Mouse (Mus musculus) CH12.LX (cell line): Measurements from ENCODE around the gene Apoa5.

Experiments
- CHD1 ChIP-seq: IDR thresholded peaks from 2 replicates; pipeline ENCODE4 v1.6.1; 2012; ENCODE audit warnings: low read depth, low read length, improper control_type of control experiment, inconsistent platforms
- CHD2 ChIP-seq: IDR thresholded peaks from 2 replicates; pipeline ENCODE4 v1.6.1; 2011; ENCODE audit warnings: low read length, improper control_type of control experiment
- CTCF ChIP-seq, 2 experiments: IDR thresholded peaks in 1 of 2; conservative IDR thresholded peaks in 1 of 2; 2 replicates each; pipeline ENCODE4 v1.5.1; 2011 to 2012; ENCODE audit warnings: low read depth in 2 of 2, low read length in 2 of 2, improper control_type of control experiment in 1 of 2, inconsistent platforms in 1 of 2, mild to moderate bottlenecking in 1 of 2, moderate library complexity in 1 of 2
- ELF1 ChIP-seq: IDR thresholded peaks from 2 replicates; pipeline ENCODE4 v1.6.1; 2014; ENCODE audit warnings: low read depth, mild to moderate bottlenecking, inconsistent platforms, low read length, improper control_type of control experiment
- EP300 ChIP-seq: IDR thresholded peaks from 2 replicates; pipeline ENCODE4 v1.6.1; 2011; ENCODE audit warnings: low read length, improper control_type of control experiment
- ETS1 ChIP-seq: conservative IDR thresholded peaks from 2 replicates; pipeline ENCODE4 v1.6.1; 2012; ENCODE audit warnings: low read depth, mild to moderate bottlenecking, inconsistent platforms, low read length, improper control_type of control experiment, moderate library complexity
- HCFC1 ChIP-seq: IDR thresholded peaks from 2 replicates; pipeline ENCODE4 v1.6.1; 2012; ENCODE audit warnings: low read depth, mild to moderate bottlenecking, inconsistent platforms, low read length, improper control_type of control experiment
- MXI1 ChIP-seq: IDR thresholded peaks from 2 replicates; pipeline ENCODE4 v1.6.1; 2011; ENCODE audit warnings: mild to moderate bottlenecking, low read depth, low read length, improper control_type of control experiment
- MYC ChIP-seq: IDR thresholded peaks from 2 replicates; pipeline ENCODE4 v1.6.1; 2011; ENCODE audit warnings: low read depth, mild to moderate bottlenecking, improper control_type of control experiment, low read length
- POLR2A ChIP-seq: IDR thresholded peaks from 2 replicates; pipeline ENCODE4 v1.6.1; 2011; ENCODE audit warnings: low read depth, mild to moderate bottlenecking, improper control_type of control experiment, low read length
- POLR2AphosphoS2 ChIP-seq: IDR thresholded peaks from 2 replicates; pipeline ENCODE4 v1.6.1; 2011; ENCODE audit warnings: low read depth, low read length, improper control_type of control experiment
- RAD21 ChIP-seq: IDR thresholded peaks from 2 replicates; pipeline ENCODE4 v1.6.1; 2011; ENCODE audit warnings: low read depth, mild to moderate bottlenecking, low read length, improper control_type of control experiment, moderate library complexity
- TBP ChIP-seq: conservative IDR thresholded peaks from 2 replicates; pipeline ENCODE4 v1.6.1; 2011; ENCODE audit warnings: low read depth, low read length, improper control_type of control experiment

DNA sequence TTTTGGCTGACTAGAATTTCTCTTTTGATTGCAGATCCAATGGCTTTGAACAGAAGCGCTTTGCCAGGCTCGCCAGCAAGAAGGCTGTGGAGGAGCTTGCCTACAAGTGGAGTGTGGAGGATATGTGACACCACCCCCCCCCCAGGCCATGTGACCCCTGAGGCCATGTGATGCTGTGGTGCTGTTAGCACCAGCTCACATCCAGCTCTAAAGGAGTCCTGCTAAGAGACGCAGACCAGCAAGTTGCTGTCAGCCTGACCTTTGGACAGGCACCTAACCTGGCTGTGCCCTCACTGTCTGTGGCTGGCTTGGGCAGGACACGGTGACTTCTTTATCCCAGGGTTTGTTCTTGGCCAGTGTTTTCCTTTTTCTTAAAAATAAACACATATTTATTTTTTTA lies 29.9 kb downstream of the Apoa5 start:
- no peak for TF ChIP-seq ELF1
- TF ChIP-seq CTCF (conservative IDR thresholded peaks at IDR 0.05 in 1 of 2, IDR thresholded peaks at IDR 0.05 in 1 of 2; ENCODE audit: low read depth in 2 of 2, low read length in 2 of 2), result no peak
- no peak for TF ChIP-seq HCFC1
- no peak for TF ChIP-seq POLR2AphosphoS2
- TF ChIP-seq POLR2A, result no peak
- TF ChIP-seq CHD1, result no peak
- no peak for TF ChIP-seq TBP
- TF ChIP-seq EP300, result no peak
- TF ChIP-seq ETS1, result no peak
- TF ChIP-seq CHD2, result no peak
- TF ChIP-seq MXI1, result no peak
- TF ChIP-seq MYC, result no peak
- TF ChIP-seq RAD21, result no peak
